Mouse (Mus musculus): Measurements from ENCODE around the gene Capn15. TPM values are rescaled to one million over a fixed set of nuclear protein-coding genes. Genes with fewer than 3 reads are reported as not detected.

Capn15 gene
- total RNA-seq, 4 experiments from 2014 or later = 2.9 to 5.0 (median 4.1) TPM

DNA sequence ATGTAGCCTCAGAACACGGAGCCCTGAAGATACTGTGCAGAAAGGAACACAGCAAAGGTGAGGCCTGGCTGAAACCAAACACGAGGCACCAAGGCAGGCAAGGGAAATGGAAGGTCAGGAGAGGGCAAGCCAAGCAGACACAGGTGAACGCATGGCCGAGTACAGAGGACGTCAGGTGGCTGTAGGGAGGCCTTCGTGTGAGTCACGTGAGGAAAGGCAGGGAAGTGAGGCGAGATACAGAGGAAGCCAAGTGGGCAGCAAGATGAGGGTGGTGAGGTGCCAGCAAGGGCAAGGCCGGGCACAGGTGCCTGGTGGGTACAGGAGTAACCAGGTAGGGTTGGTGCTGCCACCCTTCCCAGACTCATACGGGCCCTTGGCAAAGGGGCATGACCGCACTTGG, 12.8 kb upstream of the Capn15 start:
- no peak for DNase-seq (ENCODE audit: low spot score in 2 of 2)

DNA sequence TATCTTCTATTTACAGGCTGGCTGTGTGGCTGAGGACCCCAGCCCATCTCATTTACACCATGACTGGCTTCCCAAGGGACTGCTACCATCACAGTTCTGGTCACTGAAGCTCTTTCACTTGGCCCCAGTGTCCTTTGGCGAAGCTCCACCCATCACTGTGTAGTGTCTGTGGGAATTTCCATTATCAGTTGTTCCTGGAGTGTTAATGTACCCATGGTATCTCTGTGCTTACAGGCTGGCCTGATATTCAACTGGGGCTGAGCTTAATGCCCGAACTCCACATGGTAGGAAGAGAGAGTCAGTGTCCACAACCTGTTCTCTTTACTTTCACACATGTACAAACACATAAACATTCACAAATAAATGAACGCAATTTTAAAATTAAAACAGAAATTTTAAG, 7.9 kb upstream of the Capn15 start:
- no peak for DNase-seq (ENCODE audit: low spot score in 2 of 2)

DNA sequence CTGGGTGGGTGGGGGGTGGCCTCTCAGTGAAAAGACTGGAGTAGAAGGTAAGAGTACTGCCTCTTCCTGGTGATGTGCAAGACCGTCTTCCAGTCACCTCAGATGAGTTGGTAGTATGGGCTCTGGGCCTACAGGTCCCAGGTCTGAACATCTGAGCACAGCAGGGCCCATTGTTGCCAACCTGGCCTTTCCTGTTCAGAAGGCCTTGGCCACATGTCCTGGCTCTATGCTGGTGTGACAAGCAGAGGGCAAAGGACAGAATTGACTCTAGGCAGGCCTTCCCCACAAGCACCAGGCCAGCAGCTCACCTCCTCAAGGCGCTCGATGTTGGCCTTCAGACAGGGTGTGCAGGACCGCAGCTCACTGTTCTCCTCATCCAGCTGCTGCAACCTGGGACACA, 6.7 kb upstream of the Capn15 start:
- DNase-seq (ENCODE audit: low spot score in 2 of 2) = no peak

DNA sequence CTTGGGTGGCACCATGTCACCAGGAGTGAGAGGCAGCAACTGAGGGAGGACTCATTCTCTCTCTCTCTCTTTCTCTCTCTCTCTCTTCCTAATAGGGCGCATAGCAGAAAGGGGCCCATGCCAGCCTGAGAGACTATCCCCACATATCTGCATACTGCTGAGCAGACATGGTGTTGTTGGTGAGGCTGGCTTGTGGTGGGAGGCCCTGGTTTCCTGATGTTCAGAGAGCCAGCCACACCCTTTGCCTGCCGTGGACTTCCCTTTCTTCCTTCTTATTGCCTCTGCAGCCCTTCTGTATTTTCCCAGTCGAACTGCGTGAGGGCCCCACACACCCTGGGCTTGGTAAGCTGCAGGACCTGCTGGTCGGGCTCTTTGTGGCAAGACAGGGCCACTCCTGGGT, 4.7 kb upstream of the Capn15 start:
- DNase-seq (ENCODE audit: low spot score in 2 of 2) = no peak

DNA sequence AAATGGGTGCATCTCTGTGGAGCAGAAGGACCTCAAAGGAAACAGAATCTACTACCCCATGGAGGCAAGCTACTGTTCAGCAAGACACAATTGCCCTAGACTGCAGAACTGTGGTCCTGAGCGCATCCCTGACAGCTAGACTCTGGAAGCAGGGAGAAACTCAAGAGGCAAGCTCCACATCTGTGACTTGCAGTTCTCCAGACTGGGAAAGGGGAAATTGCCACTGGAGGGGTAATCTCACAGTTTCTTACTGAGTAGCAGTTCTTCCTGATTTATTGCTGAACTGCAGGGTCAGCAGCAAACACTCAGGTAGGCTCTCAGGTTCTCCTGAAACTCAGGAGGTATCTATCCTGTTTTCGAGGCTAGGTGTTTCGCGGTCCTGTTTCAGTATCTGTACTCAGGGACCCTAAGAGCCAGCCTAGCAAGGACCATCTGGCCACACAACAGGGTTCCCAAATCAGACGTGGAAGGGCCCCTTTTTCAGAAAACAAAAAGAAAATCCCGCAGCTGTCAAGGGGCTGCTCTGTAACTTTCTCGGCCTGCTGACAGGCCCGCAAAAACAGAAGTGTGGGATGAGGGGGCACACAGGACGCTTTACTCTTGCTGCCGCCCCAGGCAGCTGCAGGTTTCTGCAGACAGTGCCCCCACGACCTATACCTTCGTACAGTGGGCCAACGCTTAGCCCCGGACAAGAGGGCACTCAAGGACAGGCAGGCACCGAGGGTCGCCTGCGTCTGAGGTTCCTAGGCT, 865 bp downstream of the Capn15 start:
- DNase-seq (ENCODE audit: low spot score in 2 of 2) = no peak

DNA sequence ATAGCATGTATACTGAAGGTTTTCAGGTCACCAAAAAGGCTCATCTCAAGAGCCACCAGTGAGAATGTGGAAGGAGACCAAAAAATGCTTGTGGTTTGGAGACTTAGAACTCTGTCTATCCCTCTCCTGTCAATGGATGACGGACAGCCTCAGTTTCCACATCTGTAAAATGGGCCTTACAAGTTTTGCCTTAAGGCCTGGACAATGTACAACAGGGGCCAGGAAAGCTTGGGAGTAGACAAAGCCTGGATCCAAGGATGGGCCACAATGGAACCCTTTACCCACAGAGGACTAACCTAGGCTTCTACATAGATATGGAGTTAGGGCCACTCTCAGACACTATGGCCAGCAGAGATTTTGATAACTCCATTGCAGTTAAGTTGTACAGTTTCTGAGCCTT, 1.5 kb downstream of the Capn15 start:
- no peak for DNase-seq (ENCODE audit: low spot score in 2 of 2)

DNA sequence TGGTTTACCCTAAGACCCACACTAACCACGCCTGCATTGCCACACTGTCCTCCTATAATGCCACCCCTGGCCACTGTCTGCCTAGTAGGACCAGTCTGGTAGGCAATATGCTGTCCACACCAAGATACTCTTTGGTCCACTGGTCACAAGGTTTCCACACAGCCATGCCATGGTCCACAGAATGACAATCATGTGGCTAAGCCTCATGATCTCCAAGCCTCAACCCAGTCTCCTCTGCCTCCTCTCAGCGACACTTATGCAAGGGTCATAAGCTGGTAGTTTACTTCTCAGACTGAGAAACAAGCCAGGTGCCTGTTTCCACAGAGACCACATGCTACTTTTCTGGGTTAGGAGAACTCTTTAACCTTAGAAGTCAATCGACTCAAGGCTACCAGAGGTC, 2.7 kb downstream of the Capn15 start:
- no peak for DNase-seq (ENCODE audit: low spot score in 2 of 2)

DNA sequence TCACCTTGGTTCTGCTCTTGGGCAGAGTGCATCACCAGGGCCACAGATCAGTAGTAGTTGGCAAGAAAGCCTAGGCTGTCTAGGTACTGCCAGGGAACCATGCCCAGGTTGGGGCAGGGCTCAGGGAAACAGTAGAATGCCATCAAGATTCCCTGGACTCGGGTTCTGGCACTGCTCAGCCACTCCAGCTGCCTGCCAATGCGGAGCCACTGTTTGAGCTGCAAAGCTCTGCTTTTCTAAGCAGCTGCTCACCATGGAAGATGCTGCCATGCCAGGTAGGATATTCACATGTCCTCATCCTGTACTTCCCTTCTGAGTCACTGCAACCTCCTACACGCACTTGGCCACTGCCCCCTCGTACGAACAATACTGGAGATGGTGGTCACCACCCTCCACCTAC, 4.7 kb downstream of the Capn15 start:
- peak; percentile 34 to 62 for DNase-seq (ENCODE audit: low spot score in 2 of 2)

DNA sequence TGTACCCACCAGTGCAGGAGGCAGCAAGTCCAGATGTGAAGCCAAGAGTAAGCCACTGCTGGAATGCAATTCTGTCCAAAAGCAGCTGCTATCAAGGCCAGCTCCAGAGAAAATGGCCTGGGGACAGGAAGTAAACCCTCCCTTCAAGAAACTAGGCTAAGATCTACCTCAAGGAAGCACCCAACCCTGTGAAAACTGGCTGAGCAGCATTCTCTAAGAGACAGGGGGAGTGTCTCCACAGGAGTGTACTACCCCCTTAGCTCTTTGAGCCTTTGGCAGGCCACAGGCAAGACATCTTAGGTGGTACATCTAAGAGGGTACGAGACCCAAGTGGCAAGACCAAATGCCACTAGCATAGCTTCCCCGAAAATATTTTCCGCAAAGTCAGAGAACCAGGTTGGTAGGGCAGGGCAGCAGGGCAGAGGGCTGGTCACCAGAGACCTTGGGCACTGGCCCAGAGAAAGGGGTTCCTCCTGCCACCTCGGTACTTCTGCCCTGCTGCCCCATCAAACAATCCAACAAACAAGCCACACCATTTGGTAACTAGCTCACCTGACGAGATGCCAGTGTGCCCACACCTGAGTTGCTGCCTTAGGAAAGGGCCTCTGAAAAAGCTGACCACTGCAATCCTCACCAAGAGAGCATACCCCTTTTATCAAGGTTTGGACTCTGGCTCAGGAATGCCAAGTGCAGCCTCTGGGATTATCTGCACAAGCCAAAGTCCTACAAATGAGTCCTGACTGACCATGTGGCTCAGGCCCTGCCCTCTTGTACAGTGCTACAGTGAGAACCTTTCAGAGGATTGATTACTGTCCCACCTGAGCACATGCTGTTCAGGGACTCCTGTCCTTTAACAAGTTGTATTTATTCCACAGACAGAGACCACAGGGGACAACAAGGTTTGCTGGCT, 5.5 kb downstream of the Capn15 start:
- no peak for DNase-seq (ENCODE audit: low spot score in 2 of 2)

DNA sequence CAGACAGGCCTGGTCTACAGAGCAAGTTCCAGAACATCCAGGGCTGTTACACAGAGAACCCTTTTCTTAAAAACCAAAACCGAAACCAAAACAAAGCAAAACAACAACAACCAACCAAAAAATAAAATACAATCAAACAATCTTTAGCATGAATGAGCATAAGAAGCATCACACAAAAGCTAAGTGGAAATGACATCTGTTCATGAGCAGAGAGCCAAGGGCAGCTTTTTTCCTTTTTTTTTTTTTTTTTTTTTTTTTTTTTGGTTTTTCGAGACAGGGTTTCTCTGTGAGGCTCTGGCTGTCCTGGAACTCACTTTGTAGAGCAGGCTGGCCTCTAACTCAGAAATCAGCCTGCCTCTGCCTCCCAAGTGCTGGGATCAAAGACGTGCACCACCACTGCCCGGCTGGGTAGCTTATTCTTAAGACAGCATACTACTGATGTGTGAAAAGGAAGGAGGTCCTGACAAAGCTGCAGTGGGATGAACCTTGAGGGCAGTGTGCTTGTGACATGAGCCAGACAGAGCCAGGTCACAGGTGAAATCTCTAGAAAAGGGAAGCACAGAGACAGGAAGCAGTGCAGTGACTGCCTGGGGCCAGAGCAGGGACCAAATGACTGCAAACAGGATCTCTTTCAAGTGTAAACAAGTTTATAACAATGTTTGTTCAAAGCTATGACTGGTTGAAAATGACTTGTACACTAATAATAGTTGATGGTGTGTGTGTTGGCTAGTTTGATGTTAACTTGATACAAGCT, 14.5 kb downstream of the Capn15 start:
- no peak for DNase-seq (ENCODE audit: low spot score in 2 of 2)

DNA sequence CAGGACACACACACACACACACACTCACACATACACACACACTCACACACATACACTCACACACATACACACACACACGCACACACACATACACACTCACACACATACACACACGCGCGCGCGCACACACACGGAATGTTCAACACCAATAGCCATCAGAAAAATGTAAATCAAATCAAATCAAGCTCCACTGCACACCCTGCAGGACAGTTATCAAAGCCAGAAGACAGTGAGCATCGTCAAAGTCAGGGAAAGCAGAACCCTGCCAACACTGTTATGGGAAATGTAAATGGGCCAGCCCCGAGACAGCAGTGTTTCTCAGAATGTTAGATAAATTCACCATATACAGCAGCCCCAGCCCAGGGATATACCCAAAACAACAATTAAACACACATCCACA, 15.1 kb downstream of the Capn15 start:
- DNase-seq (ENCODE audit: low spot score in 2 of 2) = no peak

DNA sequence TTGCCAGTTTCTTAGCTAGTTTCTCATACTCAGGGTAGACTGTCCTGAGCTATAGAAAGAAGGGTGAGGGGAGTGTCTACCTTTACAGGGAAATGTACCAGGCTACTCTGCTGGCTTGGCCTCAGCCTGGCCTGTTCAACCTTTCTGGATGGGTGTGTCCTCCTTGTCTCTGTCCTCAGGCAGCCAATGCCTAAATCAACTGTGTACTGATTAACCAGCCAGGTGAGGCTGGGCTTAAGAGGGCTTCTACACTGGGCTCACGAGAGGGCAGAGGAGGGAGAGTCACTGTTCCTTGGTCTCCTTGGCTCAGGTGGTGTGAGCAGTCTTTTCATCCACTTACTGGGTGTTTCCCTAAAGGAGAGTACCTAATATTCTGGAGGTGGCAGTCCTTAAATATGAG, 17.4 kb downstream of the Capn15 start:
- no peak for DNase-seq (ENCODE audit: low spot score in 2 of 2)

DNA sequence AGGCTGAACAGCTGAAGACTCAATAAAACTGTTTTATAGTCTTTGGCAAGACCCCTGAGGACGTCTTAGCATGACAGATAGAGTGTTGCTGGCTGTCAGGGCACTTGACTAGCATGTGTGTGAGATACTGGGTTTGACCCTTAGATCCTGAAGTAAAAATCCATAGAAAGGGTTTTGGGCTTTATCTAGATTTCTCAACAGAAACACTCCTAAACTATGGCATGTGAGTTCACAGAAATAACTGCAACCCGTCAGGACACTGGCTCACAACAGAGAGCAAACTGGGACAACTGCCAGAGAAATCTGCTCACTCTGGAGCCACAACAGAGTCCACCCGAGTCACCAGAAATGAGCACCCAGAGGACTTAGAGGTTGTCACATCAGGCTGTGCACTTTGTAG, 17.9 kb downstream of the Capn15 start:
- DNase-seq (ENCODE audit: low spot score in 2 of 2) = no peak

DNA sequence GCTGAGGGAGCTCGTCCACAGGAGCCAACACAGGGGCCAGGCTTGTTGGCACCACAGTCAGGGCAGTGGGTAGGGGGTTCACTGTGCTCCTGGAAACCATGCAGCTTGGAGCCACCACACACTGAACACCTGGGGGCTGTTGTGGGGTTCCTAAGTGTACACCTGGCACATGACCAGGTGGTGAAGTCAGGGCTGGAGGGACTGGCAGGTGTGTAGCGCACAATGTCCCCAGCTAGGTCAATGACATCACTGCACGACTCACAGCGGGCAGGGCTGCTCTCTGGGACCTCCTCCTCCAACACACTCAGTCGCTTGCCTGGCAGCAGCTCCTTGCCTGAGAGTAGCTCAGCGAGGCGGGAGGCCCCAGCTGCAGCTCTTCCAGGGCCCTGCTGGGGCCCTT, 21.3 kb downstream of the Capn15 start:
- no peak for DNase-seq (ENCODE audit: low spot score in 2 of 2)

DNA sequence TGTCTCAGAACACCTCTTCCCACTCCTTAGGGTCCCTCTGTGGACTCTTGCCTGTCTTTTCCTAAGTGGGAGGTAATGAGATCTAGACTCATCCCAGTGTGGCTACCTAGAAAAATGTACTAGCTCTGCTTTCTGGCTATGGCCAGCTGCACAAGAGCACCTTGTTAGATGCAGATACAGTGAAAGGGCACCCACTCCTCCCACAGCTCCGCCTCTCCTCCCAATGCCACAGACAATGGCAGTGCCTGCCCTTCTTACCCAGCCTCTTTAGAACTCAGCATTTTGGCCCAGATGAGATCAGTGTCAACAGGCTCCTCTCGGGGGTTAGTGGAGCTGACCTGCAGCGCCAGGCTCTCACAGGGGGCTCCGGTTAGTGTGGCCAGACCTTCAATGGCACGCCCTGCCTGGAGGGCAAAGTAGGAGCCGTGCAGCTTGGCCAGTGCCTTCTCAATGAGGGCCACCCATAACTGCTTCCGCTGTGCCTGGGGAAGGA, 23.1 kb downstream of the Capn15 start:
- no peak for DNase-seq (ENCODE audit: low spot score in 2 of 2)

DNA sequence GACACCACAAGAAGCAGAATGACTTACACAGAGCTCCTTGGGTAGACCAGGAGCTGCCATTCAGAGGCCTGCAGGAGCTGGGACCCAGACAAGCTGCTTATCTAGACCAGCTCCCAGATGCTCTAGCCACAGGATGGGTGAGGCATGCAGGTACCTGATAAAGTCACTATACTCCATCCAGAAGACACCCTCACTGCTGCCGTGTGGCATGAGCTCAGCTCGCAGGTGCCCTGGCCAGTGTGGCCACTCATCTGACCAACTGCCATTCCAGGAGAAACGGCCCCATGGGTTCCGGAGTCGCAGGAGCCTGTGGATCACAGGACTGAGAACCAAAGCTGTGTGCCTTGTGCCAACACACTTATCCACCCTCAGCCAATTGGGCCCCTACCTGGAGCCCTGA, 24.0 kb downstream of the Capn15 start:
- no peak for DNase-seq (ENCODE audit: low spot score in 2 of 2)

DNA sequence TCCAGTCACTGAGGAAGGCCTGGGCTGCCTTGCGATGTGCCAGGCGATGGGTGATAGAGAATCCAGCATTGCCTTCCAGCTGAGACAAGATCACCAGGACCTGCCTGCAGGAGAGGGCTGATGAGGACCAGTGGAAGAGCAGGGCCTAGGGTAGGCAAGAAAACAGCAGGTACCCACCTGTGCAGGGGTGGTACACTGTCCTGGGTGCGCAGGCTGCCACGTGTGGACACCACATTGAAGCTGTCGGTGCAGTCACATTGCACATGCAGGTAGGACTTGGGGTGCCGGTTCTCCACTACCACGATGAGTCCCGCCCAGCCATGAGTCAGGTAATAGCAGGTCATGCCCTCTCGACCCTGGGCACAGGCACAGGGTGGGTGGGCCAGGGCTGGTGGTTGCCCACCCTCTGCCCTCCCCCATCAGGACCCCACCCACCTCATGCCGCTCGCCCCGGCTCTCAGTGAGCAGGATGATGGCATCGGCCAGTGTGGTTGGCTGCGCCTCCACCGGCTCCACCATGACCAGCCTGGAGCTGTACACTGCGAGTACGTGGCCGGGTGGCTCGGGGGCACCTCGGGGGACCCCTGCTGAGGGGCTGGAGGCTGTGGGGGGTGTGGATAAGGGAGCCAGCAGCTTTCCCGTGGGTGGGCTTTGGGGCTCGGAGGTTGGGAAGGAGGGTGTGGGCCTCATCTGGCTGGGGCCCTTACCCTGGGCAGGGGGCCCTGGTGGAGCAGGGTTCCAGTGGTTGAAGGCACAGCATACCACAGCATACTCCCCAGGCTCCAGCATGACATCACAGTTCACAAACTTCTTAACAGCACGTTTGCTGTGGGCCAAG, 25.7 kb downstream of the Capn15 start:
- DNase-seq (ENCODE audit: low spot score in 2 of 2) = no peak

DNA sequence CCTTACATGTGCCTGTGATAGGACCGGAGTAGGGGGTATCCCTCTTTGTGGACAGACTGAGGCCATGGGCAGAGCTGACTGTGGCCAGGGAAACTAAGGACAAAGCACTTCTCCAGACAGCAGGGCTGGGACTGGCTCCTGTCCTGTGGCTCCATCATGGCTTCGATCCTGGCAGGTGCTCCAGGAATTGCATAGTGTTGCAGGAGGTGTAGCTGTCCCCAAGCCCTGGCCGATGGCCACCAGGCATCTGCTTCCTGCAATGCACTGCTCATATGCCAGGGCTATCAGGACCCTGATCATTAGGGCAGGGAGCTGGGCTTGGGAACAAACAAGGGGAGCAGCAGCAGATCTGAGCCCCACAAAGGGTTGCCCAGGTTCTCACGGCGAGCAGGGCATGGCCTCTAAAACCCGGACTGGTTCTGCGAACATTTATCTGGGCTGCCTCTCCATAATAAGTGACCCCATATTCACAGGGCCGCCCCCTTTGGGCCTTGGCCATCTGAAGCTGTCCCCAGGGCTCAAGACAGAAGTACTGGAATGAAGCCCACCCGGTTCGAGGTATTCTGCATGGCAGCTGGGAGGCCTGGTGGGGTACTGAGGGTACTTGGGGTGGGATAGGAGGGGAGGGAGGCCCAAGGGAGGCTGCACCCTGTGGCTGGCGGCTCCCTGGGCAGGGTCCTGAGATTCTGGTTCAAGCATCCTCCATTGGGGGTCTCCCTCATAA, 26.7 kb downstream of the Capn15 start:
- no peak for DNase-seq (ENCODE audit: low spot score in 2 of 2)

DNA sequence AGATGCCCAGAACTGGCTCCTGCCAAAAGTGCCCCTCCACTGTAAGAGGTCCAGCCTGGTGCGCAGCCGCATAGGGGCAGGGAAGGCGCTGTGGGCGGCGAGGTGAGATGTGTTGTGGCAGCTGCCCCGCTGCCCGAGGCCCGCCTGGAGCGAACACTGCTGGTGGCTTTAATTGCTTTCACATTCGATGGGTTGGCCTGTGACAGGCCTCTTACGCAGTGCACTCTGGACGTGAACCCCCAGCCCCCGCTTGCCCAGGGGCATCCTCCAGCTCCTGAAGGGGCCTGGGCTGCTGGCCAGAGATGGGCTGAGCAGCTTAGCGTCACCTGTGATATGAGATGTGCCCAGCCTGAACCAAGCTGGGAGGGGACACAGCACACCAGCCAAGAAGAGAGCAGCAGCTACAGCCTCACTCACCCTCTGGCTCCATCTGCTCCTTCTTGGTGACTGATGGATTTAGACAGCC, 28.0 kb downstream of the Capn15 start:
- DNase-seq (ENCODE audit: low spot score in 2 of 2) = no peak

DNA sequence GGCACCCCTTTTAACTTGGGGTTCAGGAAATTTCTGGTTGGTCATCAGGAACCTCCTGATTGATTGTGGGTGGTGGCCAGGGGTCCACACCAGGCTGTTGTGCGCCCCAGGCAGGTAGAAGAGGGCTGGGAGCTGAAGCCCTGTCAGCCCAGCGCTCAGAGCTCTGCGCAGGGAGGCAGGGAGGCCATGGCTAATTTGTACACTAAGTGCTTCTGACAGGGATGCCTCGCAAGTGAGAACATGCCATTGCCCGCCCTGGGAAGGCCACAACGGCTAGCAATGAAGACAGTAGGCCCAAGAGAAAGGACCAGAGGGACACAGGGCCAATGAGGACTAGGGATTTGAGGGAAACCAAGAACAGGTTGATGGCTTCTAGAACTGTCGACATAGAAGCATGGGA, 29.0 kb downstream of the Capn15 start:
- DNase-seq (ENCODE audit: low spot score in 2 of 2) = no peak

Measured in gastrocnemius, adult 8-10 months (tissue).